Mouse (Mus musculus) liver, adult 2 months (tissue): Measurements from ENCODE around the gene Mlycd. TPM values are rescaled to one million over a fixed set of nuclear protein-coding genes. Genes with fewer than 3 reads are reported as not detected.

Source experiments
- DNase-seq: peaks from one replicate; pipeline ENCODE4 v3.0.0-alpha.2; 2011; ENCODE audit warnings: low read depth, low spot score; ENCODE audit errors: extremely low read depth
- H3K27ac ChIP-seq: fragments of 200-500 bp; replicated peaks from 2 replicates; pipeline ENCODE4 v1.5.1; 2012; ENCODE audit warnings: low read depth, mild to moderate bottlenecking, control low read depth, inconsistent platforms, low read length; ENCODE audit not compliant: insufficient read depth
- H3K27me3 ChIP-seq: fragments of 200-500 bp; 2 replicates; pipeline ENCODE4 v1.6.1; 2012; ENCODE audit warnings: mild to moderate bottlenecking, moderate library complexity, low read length, inconsistent platforms; ENCODE audit not compliant: control insufficient read depth, insufficient read depth
- H3K36me3 ChIP-seq: fragments of 200-500 bp; 2 replicates; pipeline ENCODE4 v1.6.1; 2012; ENCODE audit warnings: low read length, inconsistent platforms; ENCODE audit not compliant: control insufficient read depth, insufficient read depth
- H3K4me1 ChIP-seq: fragments of 200-500 bp; 2 replicates; pipeline ENCODE4 v1.6.1; 2011; ENCODE audit warnings: low read length; ENCODE audit not compliant: control insufficient read depth, insufficient read depth
- H3K4me3 ChIP-seq: fragments of 200-500 bp; 2 replicates; pipeline ENCODE4 v1.5.1; 2011; ENCODE audit warnings: low read depth, mild to moderate bottlenecking, control low read depth, low read length, moderate library complexity; ENCODE audit not compliant: insufficient read depth
- H3K79me2 ChIP-seq: fragments of 200-500 bp; 2 replicates; pipeline ENCODE4 v1.6.1; 2012; ENCODE audit warnings: inconsistent platforms, mild to moderate bottlenecking, low read length, moderate library complexity; ENCODE audit not compliant: control insufficient read depth, insufficient read depth
- H3K9ac ChIP-seq: fragments of 200-500 bp; 2 replicates; pipeline ENCODE4 v1.6.1; 2012; ENCODE audit warnings: low read depth, mild to moderate bottlenecking, control low read depth, inconsistent platforms, low read length
- CTCF ChIP-seq: fragments of 200-500 bp; IDR thresholded peaks from 2 replicates; pipeline ENCODE4 v1.5.1; 2011; ENCODE audit warnings: low read depth, low read length, control low read depth
- POLR2A ChIP-seq: fragments of 200-500 bp; IDR thresholded peaks from 2 replicates; pipeline ENCODE4 v1.6.1; 2011; ENCODE audit warnings: low read length, control low read depth; ENCODE audit not compliant: insufficient read depth; ENCODE audit errors: extremely low read depth
- WGBS: fragments of 180-500 bp; shearing (Covaris S2); methylation state at CpG from one replicate; pipeline ENCODE4 v1.1.7; 2018; 5-methylcytosine and 5-hydroxymethylcytosine counted together
- polyA plus RNA-seq: library from polyadenylated mRNA; depleted of rRNA; stranded (reverse); fragments of >200 nt; gene quantifications from 2 replicates; pipeline ENCODE4 v1.2.3, GENCODE M21; 2012
- total RNA-seq: library from RNA; depleted of rRNA; stranded (reverse); fragments of >200 nt; gene quantifications from 2 replicates; pipeline ENCODE4 v1.2.3, GENCODE M21; 2014

The Mlycd gene
- total and polyA plus RNA-seq, 2 experiments, result 57.3 to 115 TPM

DNA sequence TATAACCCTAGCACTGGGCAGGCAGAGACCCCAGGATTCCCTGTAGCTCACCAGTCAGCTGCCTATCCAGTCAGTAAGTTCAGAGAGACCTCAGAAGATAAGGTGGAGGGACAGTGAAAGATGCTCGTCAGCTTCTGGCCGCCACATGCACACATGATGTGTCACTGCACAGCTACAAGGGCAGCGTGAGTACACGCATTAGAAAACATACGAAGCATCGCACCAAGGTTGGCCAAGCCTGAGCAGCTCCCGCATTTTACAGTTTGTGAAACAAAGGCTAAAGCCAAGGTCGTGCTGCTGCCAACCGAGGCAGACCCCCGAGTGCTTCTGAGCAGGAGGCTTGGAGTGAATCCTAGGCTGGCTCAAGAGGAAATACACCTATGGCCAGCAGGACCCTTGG lies 18.9 kb downstream of the Mlycd start:
- Histone ChIP-seq H3K9ac (no peak overlapping the region), H3K4me3 (no peak overlapping the region), H3K79me2 (no peaks in the 10 kb centered on the region), H3K27ac (no peak overlapping the region), H3K27me3 (no peaks in the 10 kb centered on the region), H3K36me3 (peaks cover 4% of the 10 kb centered on the region; the same call in 1 of the 2 replicates), H3K4me1 (peaks cover 7% of the 10 kb centered on the region)
- TF ChIP-seq CTCF (no peak), POLR2A (no peak)
- no peak for DNase-seq
- WGBS, result 65% methylated on average over 10 of the region's 10 CpGs

- Histone ChIP-seq H3K79me2 (no peaks in the 10 kb centered on the region), H3K4me3 (no peak overlapping the region), H3K27me3 (no peaks in the 10 kb centered on the region), H3K36me3 (no peaks in the 10 kb centered on the region), H3K4me1 (peaks cover 25% of the 10 kb centered on the region), H3K9ac (no peak overlapping the region), H3K27ac (no peak overlapping the region)
- TF ChIP-seq CTCF (no peak), POLR2A (no peak)
- WGBS, result 84% methylated on average over 7 of the region's 7 CpGs
- DNase-seq, result no peak
Observed at GRCm38 (mm10) chr8:119420318-119420717, 25.6 kb downstream of the Mlycd start.

DNA sequence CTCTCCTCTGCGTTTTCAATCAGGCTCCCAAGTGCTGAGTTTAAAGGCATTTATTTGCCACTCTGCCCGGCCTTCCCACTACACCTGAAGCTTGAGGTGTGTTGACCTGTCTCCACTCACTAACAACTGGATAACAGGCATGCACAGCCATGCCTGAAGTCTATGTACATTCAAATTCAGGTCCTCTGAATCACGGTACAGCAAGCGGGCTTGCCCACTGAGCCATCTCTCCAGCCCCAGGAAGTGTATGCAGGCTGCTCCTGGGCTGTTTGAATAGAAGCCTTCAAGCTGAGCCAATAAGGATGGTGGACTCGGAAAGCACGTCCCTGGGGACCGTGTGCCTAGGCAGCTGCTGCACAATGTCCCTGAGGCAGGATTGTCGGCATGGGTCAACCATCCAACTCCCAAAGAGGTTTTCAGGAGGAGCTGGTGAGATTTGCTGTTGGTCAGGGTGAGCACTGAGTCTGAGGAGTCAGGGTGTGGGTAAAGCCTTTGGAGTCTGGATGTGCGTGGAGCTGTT lies 27.0 kb downstream of the Mlycd start:
- 0 out of 2 replicates have a peak overlapping the region, but pooled peaks have one; percentile 0 for H3K27ac ChIP-seq
- 65% methylated on average over 9 of the region's 9 CpGs for WGBS
- peaks cover 32% of the 10 kb centered on the region for H3K4me1 ChIP-seq
- no peak overlapping the region for H3K9ac ChIP-seq
- no peak for TF ChIP-seq POLR2A
- TF ChIP-seq CTCF, result no peak
- H3K27me3 ChIP-seq, result no peaks in the 10 kb centered on the region
- H3K36me3 ChIP-seq, result no peaks in the 10 kb centered on the region
- no peaks in the 10 kb centered on the region for H3K79me2 ChIP-seq
- no peak overlapping the region for H3K4me3 ChIP-seq
- no peak for DNase-seq

- Histone ChIP-seq H3K27ac (peak overlapping the region; percentile 17; the same call in 1 of the 2 replicates), H3K79me2 (no peaks in the 10 kb centered on the region), H3K4me3 (no peak overlapping the region), H3K36me3 (no peaks in the 10 kb centered on the region), H3K27me3 (no peaks in the 10 kb centered on the region), H3K9ac (0 out of 2 replicates have a peak overlapping the region, but pooled peaks have one; percentile 3), H3K4me1 (peaks cover 34% of the 10 kb centered on the region)
- TF ChIP-seq POLR2A (no peak), CTCF (no peak)
- WGBS, result 27% methylated on average over 9 of the region's 9 CpGs
- DNase-seq, result no peak
Observed at GRCm38 (mm10) chr8:119422123-119422711, 27.5 kb downstream of the Mlycd start.

GRCm38 (mm10) chr8:119423631-119424141 lies 29.0 kb downstream of the Mlycd start:
- WGBS, result 10% methylated on average over 9 of the region's 9 CpGs
- H3K27ac ChIP-seq, result peak overlapping the region; percentile 47
- H3K4me3 ChIP-seq, result no peak overlapping the region
- H3K4me1 ChIP-seq, result peaks cover 46% of the 10 kb centered on the region
- TF ChIP-seq POLR2A, result no peak
- no peaks in the 10 kb centered on the region for H3K36me3 ChIP-seq
- no peaks in the 10 kb centered on the region for H3K27me3 ChIP-seq
- H3K9ac ChIP-seq, result 0 out of 2 replicates have a peak overlapping the region, but pooled peaks have one; percentile 3
- peak; percentile 71 for DNase-seq
- no peaks in the 10 kb centered on the region for H3K79me2 ChIP-seq

GRCm38 (mm10) chr8:119424199-119424733 lies 29.6 kb downstream of the Mlycd start:
- Histone ChIP-seq H3K27ac (peak overlapping the region; percentile 47), H3K4me1 (peaks cover 51% of the 10 kb centered on the region), H3K9ac (peak overlapping the region; percentile 12; the same call in 1 of the 2 replicates), H3K4me3 (no peak overlapping the region), H3K79me2 (no peaks in the 10 kb centered on the region), H3K36me3 (no peaks in the 10 kb centered on the region), H3K27me3 (no peaks in the 10 kb centered on the region)
- DNase-seq, result no peak
- no peak for TF ChIP-seq POLR2A
- TF ChIP-seq CTCF, result no peak
- WGBS, result 53% methylated on average over 10 of the region's 10 CpGs
